Mouse (Mus musculus): ENCODE results near the gene Tcl1b3. TPM values are rescaled to one million over a fixed set of nuclear protein-coding genes. Genes with fewer than 3 reads are reported as not detected.

The Tcl1b3 gene
- polyA plus RNA-seq, 1 experiment = not detected

DNA sequence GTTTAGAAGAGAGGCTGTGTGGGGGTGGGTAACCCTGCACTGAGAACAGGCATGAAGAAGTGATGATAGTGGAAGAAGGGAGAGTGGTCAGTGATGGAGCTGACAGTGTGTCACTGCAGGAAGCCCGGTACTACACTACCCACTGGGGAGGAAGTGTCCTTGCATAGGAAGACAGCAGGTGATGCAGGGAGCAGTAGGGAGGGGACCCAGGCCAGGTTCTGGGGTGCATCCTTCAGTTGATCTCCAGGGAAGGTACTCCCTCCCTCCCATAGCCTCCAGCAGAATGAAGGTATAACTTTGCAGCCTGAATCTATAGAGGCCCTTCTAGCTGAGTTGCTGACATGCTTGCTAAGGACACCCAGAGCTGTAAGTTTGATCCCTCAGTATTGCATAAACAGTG, 16.2 kb downstream of the Tcl1b3 start:
- no peak overlapping the region for H3K27ac ChIP-seq (ENCODE audit: insufficient read depth, low read depth, low read length)
- TF ChIP-seq POLR2A (IDR thresholded peaks at IDR 0.05; ENCODE audit: borderline replicate concordance, low read depth, low read length) (no peak), CTCF (IDR thresholded peaks at IDR 0.05; ENCODE audit: low read depth, low read length) (no peak)
- H3K4me3 ChIP-seq (ENCODE audit: insufficient read depth, low read length) = no peak overlapping the region
- no peaks in the 10 kb centered on the region for H3K4me1 ChIP-seq (ENCODE audit: control insufficient read depth, insufficient read depth, low read length)

DNA sequence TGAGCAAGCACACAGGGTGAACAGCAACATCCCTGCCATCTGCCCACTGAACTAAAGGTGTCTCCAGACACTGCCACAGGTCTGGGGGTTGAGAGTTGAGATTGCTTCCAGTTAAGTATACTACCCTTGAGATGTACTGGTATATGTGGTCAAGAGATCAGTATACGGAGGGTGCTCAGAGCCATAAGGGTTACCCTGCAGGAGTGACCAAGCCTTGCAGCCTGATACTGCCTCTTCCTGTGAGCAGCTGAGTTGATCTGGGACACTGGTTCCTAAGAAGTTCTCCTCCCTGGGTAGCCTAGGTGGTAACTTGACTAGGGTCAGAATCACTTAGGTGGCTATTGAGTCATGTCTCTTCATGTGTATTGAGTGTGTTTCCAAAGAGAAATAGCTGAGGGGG, 17.6 kb downstream of the Tcl1b3 start:
- TF ChIP-seq POLR2A (IDR thresholded peaks at IDR 0.05; ENCODE audit: borderline replicate concordance, low read depth, low read length) = no peak
- TF ChIP-seq CTCF (IDR thresholded peaks at IDR 0.05; ENCODE audit: low read depth, low read length) = no peak
- no peak overlapping the region for H3K4me3 ChIP-seq (ENCODE audit: insufficient read depth, low read length)
- H3K27ac ChIP-seq (ENCODE audit: insufficient read depth, low read depth, low read length) = no peak overlapping the region
- H3K4me1 ChIP-seq (ENCODE audit: control insufficient read depth, insufficient read depth, low read length) = no peaks in the 10 kb centered on the region

DNA sequence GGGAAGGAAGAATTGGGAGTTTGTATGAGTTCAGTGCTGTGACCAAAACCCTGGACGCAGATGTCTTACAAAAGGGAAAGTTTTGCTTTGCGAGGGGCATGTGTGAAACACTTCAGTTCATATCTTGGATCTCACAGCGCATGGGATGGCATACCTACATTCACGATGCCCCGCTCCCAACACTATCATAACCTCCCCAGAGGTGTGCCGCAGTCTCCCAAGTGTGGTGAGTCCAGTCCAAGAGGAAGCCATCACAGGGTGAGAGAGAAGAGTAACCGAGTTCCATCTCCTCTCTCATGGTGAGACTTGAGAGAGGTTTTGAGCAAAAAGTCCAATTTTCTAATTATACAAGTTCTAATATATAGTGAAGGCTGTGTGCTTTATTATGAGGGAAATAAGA, 18.4 kb downstream of the Tcl1b3 start:
- no peak overlapping the region for H3K27ac ChIP-seq (ENCODE audit: insufficient read depth, low read depth, low read length)
- TF ChIP-seq CTCF (IDR thresholded peaks at IDR 0.05; ENCODE audit: low read depth, low read length) (no peak), POLR2A (IDR thresholded peaks at IDR 0.05; ENCODE audit: borderline replicate concordance, low read depth, low read length) (no peak)
- H3K4me1 ChIP-seq (ENCODE audit: control insufficient read depth, insufficient read depth, low read length) = no peaks in the 10 kb centered on the region
- no peak overlapping the region for H3K4me3 ChIP-seq (ENCODE audit: insufficient read depth, low read length)

DNA sequence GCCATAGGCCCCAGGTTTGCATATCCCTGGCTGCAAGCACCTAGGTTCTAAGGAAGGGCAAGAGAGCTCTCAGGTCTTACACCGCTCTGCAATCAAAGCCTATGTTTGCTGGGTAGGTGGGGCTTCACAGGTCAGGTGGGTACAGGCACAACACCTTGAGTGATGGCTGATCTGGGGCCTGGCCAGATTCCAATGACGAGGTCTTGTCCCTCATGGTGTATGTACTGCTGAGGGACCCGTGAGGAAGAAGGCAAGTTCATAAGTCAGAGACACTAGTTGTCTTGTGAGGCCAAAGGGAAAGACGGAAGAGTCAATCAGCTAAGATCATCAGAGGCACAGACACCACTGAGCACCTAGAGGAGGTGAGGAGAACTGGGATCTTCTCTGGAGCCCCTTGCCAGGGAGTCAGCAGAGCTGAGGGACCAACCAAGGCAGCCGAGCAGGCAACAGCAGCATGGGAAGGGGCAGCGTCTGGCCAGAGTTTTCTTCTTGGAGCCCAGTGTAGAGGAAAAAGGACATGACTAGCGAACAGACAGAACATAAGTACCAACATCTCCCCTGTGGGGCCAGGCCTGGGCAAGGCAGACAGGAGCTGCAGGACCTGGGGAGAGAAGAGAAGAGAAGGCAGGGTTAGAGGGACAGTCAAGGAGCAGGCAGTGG, 26.4 kb downstream of the Tcl1b3 start:
- Histone ChIP-seq H3K4me3 (ENCODE audit: insufficient read depth, low read length) (no peak overlapping the region), H3K4me1 (ENCODE audit: control insufficient read depth, insufficient read depth, low read length) (no peaks in the 10 kb centered on the region), H3K27ac (ENCODE audit: insufficient read depth, low read depth, low read length) (no peak overlapping the region)
- TF ChIP-seq CTCF (IDR thresholded peaks at IDR 0.05; ENCODE audit: low read depth, low read length) = no peak
- no peak for TF ChIP-seq POLR2A (IDR thresholded peaks at IDR 0.05; ENCODE audit: borderline replicate concordance, low read depth, low read length)

DNA sequence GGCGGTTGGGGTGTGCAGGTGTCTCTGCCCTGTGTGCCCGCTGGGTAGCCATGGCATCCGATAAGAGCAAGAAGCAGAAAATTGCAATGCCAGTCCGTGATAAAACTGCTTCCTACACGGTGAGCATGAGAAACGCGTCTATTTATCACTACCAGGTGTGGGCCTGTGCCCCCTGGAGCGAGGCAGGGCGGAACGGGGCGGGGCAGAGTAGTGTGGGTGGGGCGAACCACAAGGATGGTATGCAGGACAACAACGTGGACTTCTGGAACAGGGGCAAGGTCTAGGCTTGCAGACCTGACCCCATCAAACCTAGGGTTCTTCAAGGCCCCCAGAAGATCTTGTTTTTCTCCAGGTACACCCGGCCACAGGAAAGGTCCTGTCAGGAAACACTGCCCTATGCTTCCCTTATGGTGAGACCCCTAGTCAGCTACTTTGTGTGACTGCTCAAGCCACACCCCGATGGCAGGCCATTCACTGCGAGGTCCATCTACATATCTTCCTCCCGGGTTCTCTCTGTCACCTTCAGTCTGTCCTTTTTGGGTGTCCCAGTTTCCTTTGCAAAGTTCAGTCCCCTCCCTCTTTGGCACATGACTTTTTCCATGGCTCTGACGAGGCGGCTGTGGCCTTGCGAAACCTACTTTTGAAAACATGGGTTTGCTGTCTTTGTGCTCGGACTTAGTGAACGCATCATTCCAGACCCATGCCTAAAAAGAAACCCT, 31.9 kb downstream of the Tcl1b3 start, which contains the start of gene Tcl1:
Tcl1 (minus strand) TSS at position 193 of the 719 bp plus-strand sequence.
- H3K27ac ChIP-seq (ENCODE audit: insufficient read depth, low read depth, low read length) = no peak within 1 kb of the TSS
- no peaks in the 10 kb centered on the region for H3K4me1 ChIP-seq (ENCODE audit: control insufficient read depth, insufficient read depth, low read length)
- TF ChIP-seq POLR2A (IDR thresholded peaks at IDR 0.05; ENCODE audit: borderline replicate concordance, low read depth, low read length) = no peak
- no peak for TF ChIP-seq CTCF (IDR thresholded peaks at IDR 0.05; ENCODE audit: low read depth, low read length)
- H3K4me3 ChIP-seq (ENCODE audit: insufficient read depth, low read length) = no peak within 1 kb of the TSS

DNA sequence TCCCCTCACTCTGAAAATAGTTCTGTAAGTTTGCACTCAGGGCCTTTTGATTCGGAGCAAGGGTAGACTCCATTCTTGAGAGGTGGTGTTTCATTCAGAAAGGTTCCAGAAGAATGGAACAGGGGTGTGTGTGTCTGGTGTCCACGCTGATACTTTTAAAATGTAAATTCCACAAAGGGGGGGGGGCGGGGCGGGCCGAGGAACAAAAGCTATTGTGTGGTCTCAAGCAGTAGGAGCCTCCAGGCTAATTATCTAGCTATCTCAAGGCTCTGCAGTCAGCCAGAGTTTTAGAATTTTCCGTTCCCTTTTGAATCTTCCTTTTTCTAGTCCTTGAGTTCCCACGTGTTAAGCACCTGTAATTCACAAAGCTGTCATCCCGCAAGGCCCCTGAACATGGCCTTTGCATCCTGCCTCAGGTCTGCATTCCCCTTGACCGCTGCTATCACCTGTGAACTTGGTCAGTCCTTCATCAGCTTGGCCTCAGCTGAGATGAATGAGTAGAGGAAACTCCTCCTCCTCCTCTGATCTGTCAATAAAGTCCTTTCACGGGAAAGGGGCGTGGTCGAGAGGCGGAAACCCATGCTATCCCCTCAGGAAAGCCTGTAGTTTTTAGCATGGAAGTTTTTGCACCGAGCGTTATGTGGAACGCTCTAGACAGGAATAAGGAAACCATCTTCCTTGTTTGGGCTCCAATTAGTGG, 33.9 kb downstream of the Tcl1b3 start:
- no peak overlapping the region for H3K27ac ChIP-seq (ENCODE audit: insufficient read depth, low read depth, low read length)
- H3K4me1 ChIP-seq (ENCODE audit: control insufficient read depth, insufficient read depth, low read length) = no peaks in the 10 kb centered on the region
- no peak overlapping the region for H3K4me3 ChIP-seq (ENCODE audit: insufficient read depth, low read length)
- TF ChIP-seq CTCF (IDR thresholded peaks at IDR 0.05; ENCODE audit: low read depth, low read length) (no peak), POLR2A (IDR thresholded peaks at IDR 0.05; ENCODE audit: borderline replicate concordance, low read depth, low read length) (no peak)

DNA sequence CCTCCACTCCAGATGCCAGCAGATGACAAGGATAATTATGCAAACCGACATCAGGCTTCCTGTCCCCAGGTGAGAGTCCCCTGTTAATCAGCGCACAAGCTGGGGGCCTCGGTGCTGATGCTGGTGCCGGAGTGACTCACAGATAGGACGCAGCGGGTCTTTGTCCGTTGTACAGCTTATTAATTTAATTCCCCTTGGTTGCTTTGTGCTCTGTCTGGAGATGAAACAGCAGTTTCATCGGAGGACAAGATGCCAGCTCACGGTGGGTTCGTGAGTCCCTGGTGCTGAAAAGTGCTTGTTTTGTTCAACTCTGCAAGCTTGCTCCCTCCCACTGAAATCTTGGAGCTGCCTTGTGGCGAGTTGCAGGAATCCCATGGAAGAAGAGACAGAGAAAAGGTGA, 43.5 kb downstream of the Tcl1b3 start:
- no peak overlapping the region for H3K4me3 ChIP-seq (ENCODE audit: insufficient read depth, low read length)
- H3K4me1 ChIP-seq (ENCODE audit: control insufficient read depth, insufficient read depth, low read length) = 0 out of 2 replicates have a peak, but pooled peaks cover 3% of the 10 kb centered on the region
- no peak for TF ChIP-seq CTCF (IDR thresholded peaks at IDR 0.05; ENCODE audit: low read depth, low read length)
- TF ChIP-seq POLR2A (IDR thresholded peaks at IDR 0.05; ENCODE audit: borderline replicate concordance, low read depth, low read length) = no peak
- H3K27ac ChIP-seq (ENCODE audit: insufficient read depth, low read depth, low read length) = no peak overlapping the region

DNA sequence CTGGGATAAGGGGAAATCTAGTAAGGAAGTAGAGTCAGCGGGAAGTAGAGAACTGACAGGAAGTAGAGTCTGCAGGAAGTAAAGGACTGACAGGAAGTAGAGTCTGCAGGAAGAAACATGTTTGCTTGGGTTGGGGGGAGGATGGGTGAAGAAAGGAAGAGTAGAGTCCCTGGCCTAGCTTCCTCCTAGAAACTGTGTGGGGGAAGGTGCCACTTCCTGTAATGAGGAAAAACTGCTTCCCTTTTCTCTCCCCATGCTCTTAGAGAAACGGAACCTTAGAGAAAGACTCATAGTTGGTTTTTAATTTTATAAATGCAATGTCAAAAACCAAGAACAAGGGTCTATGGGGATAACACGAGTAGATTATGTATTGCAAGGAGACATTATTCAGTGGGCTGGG, 44.2 kb downstream of the Tcl1b3 start:
- H3K4me1 ChIP-seq (ENCODE audit: control insufficient read depth, insufficient read depth, low read length) = 0 out of 2 replicates have a peak, but pooled peaks cover 3% of the 10 kb centered on the region
- H3K4me3 ChIP-seq (ENCODE audit: insufficient read depth, low read length) = no peak overlapping the region
- TF ChIP-seq CTCF (IDR thresholded peaks at IDR 0.05; ENCODE audit: low read depth, low read length) (no peak), POLR2A (IDR thresholded peaks at IDR 0.05; ENCODE audit: borderline replicate concordance, low read depth, low read length) (no peak)
- H3K27ac ChIP-seq (ENCODE audit: insufficient read depth, low read depth, low read length) = no peak overlapping the region

DNA sequence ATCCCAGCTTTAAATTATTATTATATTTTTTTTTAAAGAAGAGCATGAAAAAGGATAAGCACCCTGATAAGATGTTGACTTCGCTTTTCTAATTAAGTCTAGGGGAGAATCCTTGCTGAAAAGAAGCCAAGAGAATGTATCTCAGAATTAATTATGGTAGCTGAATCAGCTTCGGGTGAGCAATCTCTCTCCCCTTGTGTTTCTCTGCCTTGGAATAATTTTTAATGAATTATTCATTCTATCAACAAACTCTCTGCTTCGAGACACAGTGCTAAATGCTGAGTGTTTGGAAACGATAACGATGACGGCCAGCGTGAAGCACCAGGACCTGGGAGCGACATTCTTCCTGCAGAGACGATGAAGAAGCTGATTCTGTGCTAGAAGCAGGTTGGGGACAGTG, 48.2 kb downstream of the Tcl1b3 start:
- Histone ChIP-seq H3K4me3 (ENCODE audit: insufficient read depth, low read length) (no peak overlapping the region), H3K4me1 (ENCODE audit: control insufficient read depth, insufficient read depth, low read length) (0 out of 2 replicates have a peak, but pooled peaks cover 3% of the 10 kb centered on the region), H3K27ac (ENCODE audit: insufficient read depth, low read depth, low read length) (no peak overlapping the region)
- TF ChIP-seq POLR2A (IDR thresholded peaks at IDR 0.05; ENCODE audit: borderline replicate concordance, low read depth, low read length) (no peak), CTCF (IDR thresholded peaks at IDR 0.05; ENCODE audit: low read depth, low read length) (no peak)

Other genes with a start within 250 kb of the Tcl1b3 start
- gene Syne3, start 181.2 kb upstream of the Tcl1b3 start, polyA plus RNA-seq (2012; ENCODE audit: insufficient read depth, insufficient read length, missing spikeins) = 13.4 and 18.2 TPM in 2 replicates
- 22.5 and 31.6 TPM in 2 replicates for gene Glrx5, start 158.4 kb upstream of the Tcl1b3 start, polyA plus RNA-seq (2012; ENCODE audit: insufficient read depth, insufficient read length, missing spikeins)
- not detected in 2 replicates for gene Tcl1b2, start 45.0 kb upstream of the Tcl1b3 start, polyA plus RNA-seq (2012; ENCODE audit: insufficient read depth, insufficient read length, missing spikeins)
- not detected in 2 replicates for gene Tcl1b1, start 31.4 kb upstream of the Tcl1b3 start, polyA plus RNA-seq (2012; ENCODE audit: insufficient read depth, insufficient read length, missing spikeins)
- not detected in 2 replicates for gene Tcl1b5, start 14.7 kb upstream of the Tcl1b3 start, polyA plus RNA-seq (2012; ENCODE audit: insufficient read depth, insufficient read length, missing spikeins)
- gene Tcl1b4, start 10.9 kb downstream of the Tcl1b3 start, polyA plus RNA-seq (2012; ENCODE audit: insufficient read depth, insufficient read length, missing spikeins) = not detected in 2 replicates
- not detected in 2 replicates for gene Tcl1, start 31.8 kb downstream of the Tcl1b3 start, polyA plus RNA-seq (2012; ENCODE audit: insufficient read depth, insufficient read length, missing spikeins)
- gene Tunar, start 142.8 kb downstream of the Tcl1b3 start, polyA plus RNA-seq (2012; ENCODE audit: insufficient read depth, insufficient read length, missing spikeins) = 0.33 TPM in 1 of 2 replicates, not detected in the other